Mouse (Mus musculus) thymus, adult 2 months (tissue): ENCODE data around the gene Ugt3a1.

Source experiments
- CTCF ChIP-seq: fragments of 200-500 bp; IDR thresholded peaks from 2 replicates; pipeline ENCODE4 v1.5.1; 2012; ENCODE audit warnings: mild to moderate bottlenecking, control low read depth, low read length, moderate library complexity, borderline replicate concordance; ENCODE audit not compliant: control insufficient read depth, poor library complexity, insufficient read depth; ENCODE audit errors: extremely low read depth
- POLR2A ChIP-seq: fragments of 200-500 bp; IDR thresholded peaks from 2 replicates; pipeline ENCODE4 v1.6.1; 2012; ENCODE audit warnings: mild to moderate bottlenecking, low read length, control low read depth, moderate library complexity; ENCODE audit not compliant: control insufficient read depth, poor library complexity, insufficient read depth; ENCODE audit errors: extremely low read depth

GRCm38 (mm10) chr15:9279596-9279995 lies 2.9 kb downstream of the Ugt3a1 start:
- TF ChIP-seq CTCF (no peak), POLR2A (no peak)
